25 mouse cellular contexts compared by ENCODE assay signal in genomic region chr2:126887141-126887540, GRCm38 (mm10).
"Had no signal": no experiment of that assay in that cellular context is flagged by ENCODE, and none has a peak within 500 bp of the region (broad histone marks: within the 10 kb centered on the region; RNA-seq: fewer than 3 reads in every experiment).

No protein-coding gene starts in this region.

- H3K9ac ChIP-seq: heart, embryonic 15.5 days; hindbrain, embryonic 12.5 days; hindbrain, embryonic 14.5 days; intestine, embryonic 15.5 days; limb, embryonic 12.5 days had no signal

- H3K4me1 ChIP-seq: hindbrain, embryonic 10.5 days; hindbrain, embryonic 12.5 days; intestine, embryonic 15.5 days; limb, embryonic 10.5 days; limb, embryonic 12.5 days had no signal

- H3K27ac ChIP-seq: gastrocnemius, adult 2 months; heart, adult 2 months; hindbrain, embryonic 10.5 days; hindbrain, embryonic 12.5 days; hindbrain, embryonic 14.5 days; intestine, embryonic 15.5 days; layer of hippocampus, adult 2 months; left cerebral cortex, adult 2 months; limb, embryonic 10.5 days; limb, embryonic 12.5 days had no signal

- H3K27me3 ChIP-seq: heart, embryonic 15.5 days; hindbrain, embryonic 12.5 days; intestine, embryonic 15.5 days; limb, embryonic 12.5 days had no signal

- H3K36me3 ChIP-seq: heart, embryonic 15.5 days; hindbrain, embryonic 10.5 days; intestine, embryonic 15.5 days; limb, embryonic 10.5 days; limb, embryonic 12.5 days had no signal

- H3K9me3 ChIP-seq: heart, embryonic 15.5 days; hindbrain, embryonic 10.5 days; hindbrain, embryonic 12.5 days; intestine, embryonic 15.5 days; limb, embryonic 10.5 days; limb, embryonic 12.5 days had no signal

- DNase-seq: gastrocnemius, adult 2 months; gastrocnemius, postnatal 10 days; gastrocnemius, postnatal 25 days; heart, adult 2 months; heart, postnatal 10 days; heart, postnatal 4 days; kidney, adult 18-20 months; kidney, adult 8-10 months; kidney, postnatal 10 days; kidney, postnatal 25 days; kidney, postnatal 4 days; liver had no signal

- H3K4me2 ChIP-seq: heart, embryonic 15.5 days; hindbrain, embryonic 12.5 days; hindbrain, embryonic 14.5 days; intestine, embryonic 15.5 days; limb, embryonic 12.5 days; liver, embryonic 11.5 days had no signal

- ATAC-seq: hindbrain, embryonic 16.5 days; inflammation-experienced regulatory T-cells, adult 6 months; intestine, embryonic 15.5 days; intestine, postnatal 0 days had no signal

- H3K4me3 ChIP-seq: gastrocnemius, adult 2 months; heart, adult 2 months; heart, embryonic 15.5 days; hindbrain, embryonic 10.5 days; hindbrain, embryonic 12.5 days; intestine, embryonic 15.5 days; layer of hippocampus, adult 2 months; left cerebral cortex, adult 2 months; limb, embryonic 10.5 days; limb, embryonic 12.5 days had no signal
